Mouse (Mus musculus) layer of hippocampus, adult 9-11 months (tissue): ENCODE measurements at regions not wholly inside any gene's neighbourhood (a gene's known extent, or its start where the extent isn't known, plus 50 kb on each side); places are given as distances from the start of the nearest gene placed in this dataset.
A peak's percentile ranks its signal among the peaks of the same experiment; 100 is the strongest.

Experiments used
- DNase-seq: peaks from one replicate; pipeline ENCODE4 v3.0.0; 2022

DNA sequence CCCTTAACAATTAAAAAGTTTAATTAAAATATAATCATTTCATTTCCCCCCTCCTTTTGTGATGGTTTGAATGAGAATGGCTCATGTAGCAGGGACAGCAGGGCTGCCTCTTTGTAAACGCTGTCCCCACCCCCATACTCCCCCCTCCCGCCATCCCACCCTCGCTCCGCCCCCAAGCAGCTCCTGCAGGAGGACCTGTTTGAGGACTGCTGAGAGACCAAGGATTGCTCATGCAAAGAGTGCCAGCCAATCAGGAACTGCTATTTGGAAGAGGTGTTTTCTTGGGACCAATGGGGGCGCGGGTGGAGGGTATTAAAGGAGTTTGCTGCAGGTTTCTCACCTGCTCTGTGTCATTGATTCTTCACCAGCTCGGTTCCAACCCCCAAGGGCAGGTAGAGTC, 154.6 kb downstream of the Dusp6 start:
- DNase-seq = no peak

DNA sequence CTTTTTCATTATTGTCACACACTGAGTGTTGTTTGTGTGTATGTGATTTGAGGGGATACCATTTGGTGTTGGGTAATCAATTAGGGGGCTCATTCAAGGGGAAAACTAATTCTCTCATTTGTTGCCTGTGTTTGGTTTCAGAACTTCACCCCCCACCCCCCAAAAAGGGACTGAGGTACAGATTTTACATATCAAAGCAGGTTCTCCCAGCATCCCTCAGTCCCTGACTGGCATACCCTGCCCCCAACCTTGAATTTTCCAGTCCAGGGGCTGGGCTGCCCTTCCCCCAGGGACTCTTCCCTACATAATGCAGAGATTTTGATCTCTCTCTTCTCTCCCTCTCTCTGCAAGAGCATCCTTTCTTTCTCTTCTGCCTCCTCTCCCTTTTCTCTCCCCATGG, 155.5 kb downstream of the Dusp6 start:
- no peak for DNase-seq

DNA sequence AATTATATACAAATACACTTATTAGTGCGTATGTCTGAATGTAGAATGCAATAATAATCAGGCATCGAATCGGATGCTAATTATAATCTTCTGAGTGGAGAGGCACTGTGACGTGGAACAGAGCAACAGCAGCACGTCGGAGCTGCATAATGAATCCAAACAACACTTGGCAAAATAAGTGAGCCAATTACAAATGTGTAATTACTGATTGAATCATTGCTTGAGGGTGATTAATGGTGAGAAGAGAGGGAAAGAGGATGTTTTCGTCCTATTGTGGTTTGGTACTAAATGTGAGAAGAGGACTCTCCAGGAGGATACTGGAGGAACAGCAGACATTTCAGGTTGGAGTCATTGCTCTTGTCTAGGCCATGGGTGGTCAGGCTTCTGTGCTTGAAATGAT, 156.5 kb downstream of the Dusp6 start:
- DNase-seq = no peak

GRCm38 (mm10) chr10:99423406-99423805, 160.4 kb downstream of the Dusp6 start:
- DNase-seq = no peak

GRCm38 (mm10) chr10:99425265-99425664, 162.2 kb downstream of the Dusp6 start:
- DNase-seq = no peak

- DNase-seq = no peak
Measured at GRCm38 (mm10) chr10:99430175-99430574, 167.1 kb downstream of the Dusp6 start.

DNA sequence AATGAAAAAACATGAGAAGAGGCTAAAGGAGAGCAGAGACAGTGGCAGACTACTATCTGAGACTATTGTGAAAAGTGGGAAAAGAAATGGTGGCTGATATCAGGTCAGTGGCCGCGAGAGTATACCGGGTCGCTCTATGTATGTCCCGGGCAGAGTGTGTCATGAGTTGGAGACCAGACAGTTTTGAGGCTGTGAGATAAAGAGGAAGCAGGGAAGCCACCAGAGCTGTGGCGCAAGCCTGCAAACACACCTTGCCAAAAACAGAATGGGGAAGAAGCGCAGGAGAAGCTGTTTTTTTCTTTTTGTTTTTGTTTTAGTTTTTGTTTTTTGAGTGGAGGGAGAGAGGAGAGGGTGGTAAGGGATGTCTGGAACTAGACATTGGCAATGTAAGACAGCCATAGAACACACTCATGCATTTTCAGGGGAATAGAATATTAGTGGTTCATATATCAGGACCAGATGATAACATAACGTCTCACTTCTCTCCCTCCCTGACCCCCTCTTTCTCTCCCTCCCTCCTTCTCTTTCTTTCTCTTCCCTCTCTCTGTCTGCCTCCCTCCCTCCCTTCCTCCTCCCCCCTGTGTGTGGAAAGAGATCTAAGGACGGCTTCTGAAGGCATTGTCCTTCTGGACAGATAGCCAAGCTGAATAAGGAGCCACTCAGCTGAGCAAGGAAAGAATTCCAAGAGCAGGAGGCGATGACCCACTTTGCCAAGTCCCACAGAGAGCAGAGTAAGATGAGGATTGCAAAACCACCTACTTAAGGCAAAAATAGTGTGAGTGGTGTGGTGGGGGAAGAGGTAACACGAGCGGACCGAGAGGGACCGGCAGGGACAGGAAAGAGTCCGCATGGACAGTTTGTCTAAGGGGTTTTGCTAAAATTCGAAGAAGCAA, 167.9 kb downstream of the Dusp6 start:
- DNase-seq = peak; percentile 77

DNA sequence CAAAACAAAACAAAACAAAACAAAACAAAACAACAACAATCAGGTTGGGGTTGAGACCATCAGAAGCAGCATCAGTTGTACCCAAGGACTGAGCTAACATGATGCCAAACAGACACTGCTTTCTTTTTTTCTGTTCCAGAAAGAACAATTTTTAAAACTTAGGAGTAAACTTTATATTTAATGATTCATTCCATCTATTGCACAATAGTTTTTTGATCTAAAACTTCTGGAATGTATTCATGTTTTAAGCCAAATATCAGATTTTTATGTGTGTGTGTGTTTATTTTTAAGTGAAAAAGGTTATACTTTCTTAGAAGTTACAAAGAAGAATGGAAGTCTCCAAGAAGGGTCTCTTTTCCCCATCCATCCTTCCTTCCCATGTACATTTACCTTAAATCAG, 174.0 kb downstream of the Dusp6 start:
- no peak for DNase-seq

DNA sequence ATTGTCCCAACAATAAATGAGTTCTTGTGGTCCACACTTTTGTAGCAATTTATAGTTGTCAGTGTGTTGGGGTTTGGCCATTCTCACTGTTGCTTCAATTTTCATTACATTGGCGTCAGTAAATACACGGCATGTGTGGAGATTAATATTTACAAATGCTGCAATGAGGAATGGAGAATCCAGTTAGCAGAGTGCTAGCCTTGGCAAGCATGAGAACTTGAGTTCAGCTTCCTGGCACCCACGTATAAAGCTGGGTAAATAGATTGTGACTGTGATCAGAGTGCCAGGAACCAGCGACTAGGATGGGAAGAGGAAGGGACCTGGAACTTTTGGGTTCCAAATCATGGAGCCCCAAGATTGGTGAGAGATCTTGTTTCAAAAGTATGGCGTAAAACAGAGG, 177.1 kb downstream of the Dusp6 start:
- no peak for DNase-seq

GRCm38 (mm10) chr10:99441014-99441413, 178.0 kb downstream of the Dusp6 start:
- DNase-seq = peak; percentile 81

DNA sequence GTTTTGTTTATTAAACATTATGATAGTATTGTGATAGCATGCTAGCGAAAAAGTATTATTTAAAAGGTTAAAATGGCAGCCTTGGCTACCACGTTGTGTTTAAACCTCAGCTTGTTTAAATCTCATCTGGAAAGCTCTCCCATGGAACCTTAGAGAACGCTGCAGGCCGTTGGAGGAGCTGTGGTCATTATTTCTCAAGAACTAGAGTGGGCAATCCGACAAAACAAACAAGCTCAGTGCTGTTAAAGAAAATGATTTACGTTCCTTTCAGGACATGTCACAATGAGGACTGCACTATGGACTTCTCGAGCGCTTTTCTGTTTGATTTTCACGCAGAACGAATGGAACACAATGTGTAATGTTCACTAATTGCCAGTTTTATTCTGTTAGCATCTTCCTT, 178.9 kb downstream of the Dusp6 start:
- no peak for DNase-seq

- no peak for DNase-seq
Measured at GRCm38 (mm10) chr10:99443453-99444170, 180.6 kb downstream of the Dusp6 start.

DNA sequence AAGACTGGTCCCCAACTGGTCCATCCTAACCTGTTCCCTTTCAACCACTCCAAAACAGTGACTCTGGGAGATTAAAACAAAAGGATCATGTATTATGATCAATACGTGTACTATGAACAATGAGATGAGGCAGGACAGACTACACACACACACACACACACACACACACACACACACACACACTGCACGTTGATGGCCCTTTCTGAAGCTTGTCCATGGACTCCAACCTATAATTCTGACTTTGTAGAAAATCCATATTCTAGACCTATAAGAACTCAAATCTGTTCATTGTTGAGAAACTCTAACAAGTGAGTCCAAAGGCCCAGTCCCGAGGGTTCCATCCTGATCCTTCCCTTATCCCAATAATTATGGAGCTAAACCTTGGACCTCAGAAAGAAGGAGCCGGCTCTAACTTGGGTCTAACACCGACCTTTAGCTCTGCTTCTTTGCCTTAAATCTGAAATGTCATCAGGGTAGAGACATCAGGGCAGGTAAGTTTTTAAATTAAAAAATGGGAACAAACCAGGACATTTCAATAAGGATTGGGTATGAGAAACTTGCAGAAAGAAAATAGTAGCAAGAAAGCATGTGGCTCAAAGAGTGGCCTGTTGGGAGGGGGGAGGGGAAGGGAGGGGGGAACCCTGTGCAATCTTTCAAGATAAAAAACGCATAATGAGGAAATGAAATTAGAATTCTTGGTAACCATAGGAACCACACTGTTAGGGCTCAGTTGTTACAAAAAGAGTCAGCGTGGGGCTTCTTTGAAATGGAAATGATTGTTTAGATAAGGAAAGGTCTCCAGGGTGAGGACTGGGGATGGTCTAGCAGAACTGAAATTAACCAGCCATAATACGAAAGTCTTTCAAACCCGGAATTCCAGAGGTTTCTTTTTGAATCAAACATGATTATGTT, 187.9 kb downstream of the Dusp6 start:
- no peak for DNase-seq

DNA sequence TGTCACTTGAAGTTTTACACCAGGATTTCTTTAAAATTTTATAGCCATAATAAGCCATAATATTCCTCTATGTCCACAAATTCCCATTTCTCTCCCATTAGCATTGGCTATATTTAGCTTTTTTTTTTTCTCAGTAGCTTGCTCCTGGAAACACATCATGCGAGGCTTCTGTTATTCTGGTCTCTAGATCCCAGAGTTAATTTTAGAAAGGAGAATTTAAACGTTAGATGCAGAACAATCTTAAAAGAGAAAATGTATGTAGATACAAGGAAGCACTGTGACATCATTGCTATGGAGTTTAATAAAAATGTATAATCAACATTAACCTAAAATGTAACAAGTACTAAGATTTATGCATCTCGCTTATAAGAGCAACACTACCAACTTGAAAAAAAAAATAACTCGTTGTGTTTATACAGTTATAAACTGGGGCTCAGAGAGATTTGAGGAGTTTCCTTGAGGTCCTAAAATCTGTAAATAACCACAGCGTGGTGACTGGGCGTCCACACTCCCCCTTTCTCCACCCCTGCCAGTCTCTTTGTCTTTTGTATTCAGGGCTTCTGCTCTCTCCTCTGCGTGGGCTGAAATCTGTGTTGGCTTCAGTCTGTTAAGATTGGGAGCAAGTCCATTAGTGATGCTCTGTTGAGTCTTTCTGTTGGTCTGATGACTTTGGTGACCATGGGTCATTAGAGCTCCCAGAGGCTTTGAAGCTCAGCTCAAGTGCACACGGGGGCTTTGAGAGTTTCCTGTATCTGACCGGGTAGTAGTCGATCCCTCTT, 188.8 kb downstream of the Dusp6 start:
- no peak for DNase-seq

- DNase-seq = no peak
Measured at GRCm38 (mm10) chr10:99456180-99456579, 193.1 kb downstream of the Dusp6 start.

DNA sequence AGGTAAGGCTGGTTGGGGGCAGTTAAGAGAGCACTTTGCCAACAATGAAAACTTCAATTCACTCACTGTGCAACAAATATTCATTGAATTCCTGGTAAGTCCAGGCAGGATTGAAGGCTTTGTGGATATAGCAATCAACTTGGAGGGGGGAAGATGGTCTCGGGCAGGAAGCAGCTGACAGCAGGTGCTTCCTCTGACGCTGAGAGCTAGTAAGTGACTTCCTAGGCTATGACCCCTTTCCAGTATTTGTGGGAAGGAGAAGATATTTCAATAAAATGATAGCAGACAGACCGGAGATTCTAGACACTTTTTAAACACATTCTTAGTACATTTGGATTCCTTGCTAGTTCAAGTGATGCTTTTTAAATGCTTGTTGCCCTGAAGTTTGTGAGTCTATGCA, 195.0 kb downstream of the Dusp6 start:
- DNase-seq = no peak

GRCm38 (mm10) chr10:99459171-99459660, 196.2 kb downstream of the Dusp6 start:
- no peak for DNase-seq

- peak; percentile 85 for DNase-seq
Measured at GRCm38 (mm10) chr10:99459823-99460361, 196.9 kb downstream of the Dusp6 start.

DNA sequence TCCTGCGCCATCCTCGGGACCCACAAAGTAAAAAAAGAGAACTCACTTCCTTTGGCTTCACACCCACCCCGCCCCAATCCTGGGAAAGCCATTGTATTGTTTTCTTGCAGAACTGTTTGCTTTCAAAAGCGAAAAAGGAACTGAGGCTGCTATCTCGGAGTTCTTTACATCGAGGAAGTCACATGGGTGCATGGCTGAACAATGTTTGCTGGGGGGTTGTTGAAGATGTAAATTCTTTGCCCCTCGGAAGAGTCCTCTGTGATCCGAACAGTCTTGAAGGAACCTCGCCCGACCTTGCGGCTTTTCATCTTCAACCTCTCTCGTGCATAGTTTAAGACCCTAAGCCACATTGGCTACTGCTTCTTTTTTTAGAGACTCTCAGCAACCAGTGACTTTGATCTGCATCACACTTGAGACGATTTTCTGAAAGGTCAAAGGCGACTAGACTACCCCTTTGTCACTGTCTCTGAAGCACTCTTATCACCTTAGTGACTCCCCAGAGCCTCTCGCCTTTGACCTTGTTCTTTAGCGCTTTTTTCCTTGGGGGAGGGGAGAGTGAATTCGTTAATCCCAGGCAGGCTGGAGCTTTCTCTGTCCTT, 197.9 kb downstream of the Dusp6 start:
- DNase-seq = peak; percentile 29

DNA sequence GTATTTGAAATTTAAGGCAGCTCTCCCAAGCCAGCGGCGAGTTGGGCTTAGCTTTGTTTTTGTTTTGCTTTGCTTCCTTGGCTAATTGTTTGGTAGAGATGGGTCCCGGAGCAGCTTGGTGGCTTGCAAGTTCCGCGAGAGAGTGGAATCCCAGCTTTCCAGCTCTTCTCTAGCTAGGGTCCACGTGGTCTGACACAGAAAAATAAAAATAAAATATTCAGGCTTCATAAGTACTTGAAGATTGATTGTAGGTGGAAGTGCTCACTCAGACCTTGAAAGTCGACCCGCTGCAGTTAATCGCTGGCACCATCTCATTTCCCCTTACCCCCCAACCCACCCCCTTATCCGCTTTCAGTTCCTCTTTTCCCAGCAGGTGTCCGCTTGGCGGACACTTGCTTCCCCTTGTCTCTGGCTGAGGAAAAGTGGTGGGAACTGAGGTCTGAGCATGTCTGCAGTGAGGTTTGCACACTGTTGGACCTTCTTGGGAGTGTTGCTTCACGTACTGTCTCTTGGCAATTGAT, 198.5 kb downstream of the Dusp6 start:
- peak; percentile 64 for DNase-seq

DNA sequence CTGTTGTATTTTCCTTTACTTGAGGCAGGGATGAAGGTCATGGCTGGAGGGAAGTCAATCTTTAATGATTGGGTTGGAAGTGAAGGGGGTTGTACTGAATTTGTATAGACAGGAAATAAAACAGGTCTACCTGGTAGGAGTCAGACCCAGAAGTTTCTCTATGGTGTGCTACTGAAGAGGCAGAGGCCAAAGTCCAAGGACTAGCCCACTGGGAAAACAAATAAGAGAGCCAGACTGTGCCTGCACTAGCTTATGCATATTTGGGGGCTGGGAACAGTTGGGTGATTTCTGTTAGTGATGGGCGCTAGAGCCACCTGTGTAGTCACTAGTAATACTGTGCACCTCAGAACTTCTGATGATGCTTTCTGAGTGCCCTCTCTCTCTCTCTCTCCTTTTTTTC, 203.7 kb downstream of the Dusp6 start:
- DNase-seq = no peak
